Mouse (Mus musculus) intestine, embryonic 14.5 days (tissue): ENCODE measurements around the gene Cox11. TPM values are rescaled to one million over a fixed set of nuclear protein-coding genes. Genes with fewer than 3 reads are reported as not detected.

Experiments used
- ATAC-seq: fragments of 200-750 bp; cut with Nextera tagmentation; replicated peaks from 2 replicates; pipeline ENCODE4 v1.8.0; 2017; ENCODE audit warnings: low read depth, moderate number of reproducible peaks, moderate TSS enrichment, moderate library complexity; ENCODE audit not compliant: low FRiP score, low TSS enrichment
- DNase-seq: peaks from one replicate; pipeline ENCODE4 v3.0.0-alpha.2; 2018; ENCODE audit warnings: low spot score
- H3K27ac ChIP-seq: fragments of 300-500 bp; sonication (generic); 2 replicates; pipeline ENCODE4 v1.5.1; 2014; ENCODE audit warnings: low read depth, mild to moderate bottlenecking, control low read depth
- H3K27me3 ChIP-seq: fragments of 300-500 bp; sonication (generic); replicated peaks from 2 replicates; pipeline ENCODE4 v1.6.1; 2014; ENCODE audit warnings: low read length, control low read depth; ENCODE audit not compliant: control insufficient read depth, insufficient read depth
- H3K36me3 ChIP-seq: fragments of 300-500 bp; sonication (generic); 2 replicates; pipeline ENCODE4 v1.6.1; 2014; ENCODE audit warnings: low read length, control low read depth; ENCODE audit not compliant: control insufficient read depth, insufficient read depth
- H3K4me1 ChIP-seq: fragments of 300-500 bp; sonication (generic); replicated peaks from 2 replicates; pipeline ENCODE4 v1.6.1; 2014; ENCODE audit warnings: low read length, control low read depth, mixed read lengths; ENCODE audit not compliant: control insufficient read depth, insufficient read depth
- H3K4me2 ChIP-seq: fragments of 300-500 bp; sonication (generic); 2 replicates; pipeline ENCODE4 v1.6.1; 2014; ENCODE audit warnings: low read length
- H3K4me3 ChIP-seq: fragments of 300-500 bp; sonication (generic); 2 replicates; pipeline ENCODE4 v1.5.1; 2014; ENCODE audit warnings: low read depth, low read length, control low read depth, mixed read lengths
- H3K9ac ChIP-seq: fragments of 300-500 bp; sonication (generic); 2 replicates; pipeline ENCODE4 v1.6.1; 2014; ENCODE audit warnings: mild to moderate bottlenecking, low read length
- H3K9me3 ChIP-seq: fragments of 300-500 bp; sonication (generic); 2 replicates; pipeline ENCODE4 v1.6.1; 2016; ENCODE audit warnings: low read length, control low read depth; ENCODE audit not compliant: control insufficient read depth
- WGBS: fragments of 180-500 bp; shearing (Covaris S2); extraction: QIAGEN DNeasy Blood & Tissue Kit; methylation state at CpG from one replicate; pipeline ENCODE4 v1.1.7; 2014; 5-methylcytosine and 5-hydroxymethylcytosine counted together
- polyA plus RNA-seq: library from polyadenylated mRNA; unstranded; fragments of >200 nt; fragmentation: Nextera tagmentation; extraction: Ambion mirVana; gene quantifications from 2 replicates; pipeline ENCODE4 v1.2.1, GENCODE M21; 2014

Gene Cox11
- polyA plus RNA-seq, result 24.8 and 25.9 TPM in 2 replicates

DNA sequence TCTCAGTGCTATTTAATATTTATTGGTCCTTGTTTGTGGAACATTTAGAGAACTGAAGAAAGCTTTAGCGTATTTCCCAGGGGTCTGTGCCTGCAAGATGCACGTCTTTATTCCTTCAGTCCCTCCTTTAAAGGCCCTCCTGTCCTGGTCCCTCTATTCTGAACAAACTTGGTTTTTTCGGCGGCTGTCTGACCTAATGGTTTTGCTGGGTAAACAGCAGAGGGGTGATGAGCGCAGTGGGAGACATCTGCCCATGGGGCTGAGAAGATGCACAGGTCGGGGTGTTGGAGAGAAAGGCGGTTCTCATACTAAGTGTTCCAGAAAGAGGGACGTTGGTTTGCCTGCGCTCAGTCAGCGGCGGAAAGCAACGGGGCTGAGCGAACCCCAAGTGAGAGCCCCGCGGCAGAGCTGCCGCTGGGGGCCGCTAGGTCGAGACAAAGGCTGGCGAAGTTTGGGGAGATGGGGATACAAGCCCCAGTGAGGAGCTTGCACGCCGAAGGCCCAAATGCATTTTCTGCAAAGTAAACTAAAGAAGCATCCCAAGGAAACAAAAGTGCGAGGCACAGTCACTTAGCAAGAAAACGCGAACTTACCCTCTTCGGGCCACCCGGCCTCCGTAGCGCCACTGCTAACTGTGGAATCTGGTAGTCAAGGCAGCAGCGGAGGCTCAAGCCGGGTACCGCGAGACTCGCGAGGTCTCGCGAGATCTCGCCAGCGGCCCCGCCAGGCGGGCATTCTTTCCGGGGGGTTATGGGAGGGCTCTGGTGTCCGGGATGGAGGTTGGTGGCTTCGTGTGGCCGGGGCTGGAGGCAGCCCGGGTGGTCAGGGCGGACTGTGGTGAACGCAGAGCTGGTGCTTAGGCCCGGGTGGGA lies at the start of gene Cox11, which contains the start of gene Stxbp4:
Gene Cox11 (plus strand): TSS at position 734 of the 872 bp plus-strand sequence.
Gene Stxbp4 (minus strand): TSS at position 645 of the 872 bp plus-strand sequence.
- Histone ChIP-seq H3K27me3 (no peaks in the 10 kb centered on the region), H3K4me3 (peak within 1 kb of the TSS; percentile 94), H3K4me2 (peak within 1 kb of the TSS; percentile 70), H3K36me3 (peaks cover 14% of the 10 kb centered on the region), H3K4me1 (peaks cover 10% of the 10 kb centered on the region), H3K27ac (peak within 1 kb of the TSS; percentile 87), H3K9me3 (no peaks in the 10 kb centered on the region), H3K9ac (peak within 1 kb of the TSS; percentile 70)
- under 1% methylated on average over 48 of the region's 48 CpGs for WGBS
- DNase-seq (peak; percentile 95), ATAC-seq (peak; percentile 97)

DNA sequence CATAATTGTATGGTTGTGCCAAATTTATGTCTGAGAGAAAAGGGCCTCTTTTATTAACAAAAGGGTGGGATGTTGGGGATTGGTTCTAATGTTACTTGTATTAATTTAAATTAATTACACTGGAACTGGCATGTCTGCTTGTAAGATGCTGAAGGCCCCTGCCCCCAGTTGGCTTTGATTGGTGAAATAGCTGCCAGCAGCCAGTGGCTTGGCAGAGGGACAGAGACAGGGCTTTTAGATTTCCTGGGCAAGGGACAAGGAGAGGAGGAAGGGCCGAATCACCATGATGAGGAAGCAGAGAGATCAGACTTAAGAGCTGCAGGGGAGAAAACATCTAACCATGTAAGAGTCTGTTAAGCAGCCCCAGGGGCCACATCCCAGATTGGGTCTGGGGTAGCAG lies 47.0 kb upstream of the Cox11 start:
- DNase-seq (no peak), ATAC-seq (no peak)
- 92% methylated on average over 1 of the region's 1 CpGs for WGBS
- H3K9me3 ChIP-seq, result no peaks in the 10 kb centered on the region; the same call in 1 of the 2 replicates
- no peaks in the 10 kb centered on the region for H3K4me1 ChIP-seq
- H3K27me3 ChIP-seq, result no peaks in the 10 kb centered on the region
- no peak overlapping the region for H3K9ac ChIP-seq
- H3K4me3 ChIP-seq, result no peak overlapping the region
- H3K4me2 ChIP-seq, result no peak overlapping the region
- H3K27ac ChIP-seq, result no peak overlapping the region
- H3K36me3 ChIP-seq, result peaks cover 29% of the 10 kb centered on the region

DNA sequence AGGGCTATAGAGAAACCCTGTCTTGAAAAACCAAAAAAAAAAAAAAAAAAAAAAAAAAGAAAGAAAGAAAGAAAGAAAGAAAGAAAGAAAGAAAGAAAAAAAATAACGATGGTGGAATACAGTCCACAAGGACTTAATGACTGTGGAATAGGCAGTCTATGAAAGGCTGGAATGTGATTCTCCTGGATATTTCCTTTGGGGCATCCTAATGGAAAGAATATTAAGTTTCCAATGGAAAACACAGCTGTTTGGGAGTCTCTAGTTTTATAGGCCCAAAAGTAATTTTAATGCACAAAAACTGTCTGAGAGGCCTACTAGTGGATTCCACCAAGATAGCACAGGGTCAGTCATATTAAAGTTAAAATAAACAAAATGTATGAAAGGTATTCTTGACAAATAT lies 42.1 kb upstream of the Cox11 start:
- Histone ChIP-seq H3K4me1 (no peaks in the 10 kb centered on the region), H3K4me2 (no peak overlapping the region), H3K9me3 (no peaks in the 10 kb centered on the region), H3K4me3 (no peak overlapping the region), H3K27ac (no peak overlapping the region), H3K27me3 (no peaks in the 10 kb centered on the region), H3K9ac (no peak overlapping the region), H3K36me3 (peaks cover 23% of the 10 kb centered on the region; the same call in 1 of the 2 replicates)
- 83% methylated on average over 1 of the region's 1 CpGs for WGBS
- DNase-seq (no peak), ATAC-seq (no peak)

DNA sequence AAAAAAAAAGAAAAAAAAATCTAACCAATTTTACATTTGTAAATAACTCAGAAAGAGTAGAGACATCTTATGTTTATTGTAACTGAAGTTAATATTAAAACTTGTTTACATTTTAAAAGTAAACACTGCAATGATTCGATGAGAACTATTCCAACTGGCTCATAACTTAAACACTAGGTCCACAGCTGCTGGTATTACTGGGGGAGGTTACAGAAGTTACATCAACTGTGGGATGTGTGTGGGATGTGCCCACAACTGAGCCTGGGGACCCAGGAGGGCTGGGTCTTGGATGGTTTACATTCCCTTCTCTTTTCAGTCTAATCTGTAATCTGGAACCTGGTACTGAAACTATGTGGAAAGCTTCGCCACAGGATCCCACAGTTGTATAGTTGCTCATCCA lies 34.9 kb upstream of the Cox11 start:
- WGBS, result 68% methylated on average over 2 of the region's 2 CpGs
- no peak overlapping the region for H3K27ac ChIP-seq
- H3K27me3 ChIP-seq, result no peaks in the 10 kb centered on the region
- H3K9me3 ChIP-seq, result no peaks in the 10 kb centered on the region
- H3K4me2 ChIP-seq, result no peak overlapping the region
- H3K4me3 ChIP-seq, result no peak overlapping the region
- H3K4me1 ChIP-seq, result no peaks in the 10 kb centered on the region
- H3K9ac ChIP-seq, result no peak overlapping the region
- DNase-seq, result no peak
- H3K36me3 ChIP-seq, result peaks cover 40% of the 10 kb centered on the region
- no peak for ATAC-seq

DNA sequence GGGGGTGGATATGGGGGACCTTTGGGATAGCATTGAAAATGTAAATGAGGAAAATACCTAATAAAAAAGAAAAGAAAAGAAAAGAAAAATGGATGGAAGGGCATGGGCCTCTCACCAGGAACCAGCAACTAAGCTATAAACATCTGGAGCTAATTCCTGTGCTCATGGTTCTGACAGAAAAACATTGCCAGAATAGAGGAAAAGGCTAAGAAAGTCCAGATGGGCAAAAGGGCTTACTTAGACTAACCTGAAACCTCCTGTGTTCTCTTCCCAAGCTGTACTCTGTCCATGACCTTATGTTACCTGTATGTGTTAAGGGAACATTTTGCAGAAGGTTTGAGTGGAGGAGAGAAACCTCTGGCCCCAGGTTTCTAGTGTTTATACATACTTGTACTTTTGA lies 25.9 kb upstream of the Cox11 start:
- Histone ChIP-seq H3K27me3 (no peaks in the 10 kb centered on the region), H3K27ac (no peak overlapping the region), H3K4me1 (no peaks in the 10 kb centered on the region), H3K9ac (no peak overlapping the region), H3K36me3 (peaks cover 18% of the 10 kb centered on the region), H3K9me3 (no peaks in the 10 kb centered on the region), H3K4me2 (no peak overlapping the region), H3K4me3 (no peak overlapping the region)
- ATAC-seq, result no peak
- DNase-seq, result no peak

DNA sequence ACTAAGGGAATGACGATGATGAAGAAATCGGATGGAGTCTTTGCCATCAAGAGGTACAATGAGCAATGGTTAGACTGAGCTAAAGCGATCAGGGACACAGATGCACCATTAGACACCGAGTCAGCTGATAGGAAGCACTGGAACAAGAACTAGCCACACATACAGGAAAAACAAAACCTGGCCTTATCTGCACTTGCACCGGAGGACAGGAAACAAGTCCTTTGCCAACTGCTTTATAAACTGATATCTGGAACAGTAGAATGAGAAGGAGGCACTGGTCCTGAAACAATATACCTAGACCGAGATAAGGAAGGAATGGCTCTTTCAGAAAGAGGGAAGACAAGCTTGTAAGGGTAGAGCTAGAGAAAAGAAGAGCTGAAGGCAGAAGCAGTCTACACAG lies 23.2 kb upstream of the Cox11 start:
- DNase-seq (no peak), ATAC-seq (no peak)
- H3K36me3 ChIP-seq, result peaks cover 29% of the 10 kb centered on the region
- H3K4me1 ChIP-seq, result no peaks in the 10 kb centered on the region
- no peaks in the 10 kb centered on the region for H3K27me3 ChIP-seq
- WGBS, result 88% methylated on average over 6 of the region's 6 CpGs
- no peak overlapping the region for H3K9ac ChIP-seq
- H3K4me3 ChIP-seq, result no peak overlapping the region
- H3K27ac ChIP-seq, result no peak overlapping the region
- H3K9me3 ChIP-seq, result no peaks in the 10 kb centered on the region
- no peak overlapping the region for H3K4me2 ChIP-seq

DNA sequence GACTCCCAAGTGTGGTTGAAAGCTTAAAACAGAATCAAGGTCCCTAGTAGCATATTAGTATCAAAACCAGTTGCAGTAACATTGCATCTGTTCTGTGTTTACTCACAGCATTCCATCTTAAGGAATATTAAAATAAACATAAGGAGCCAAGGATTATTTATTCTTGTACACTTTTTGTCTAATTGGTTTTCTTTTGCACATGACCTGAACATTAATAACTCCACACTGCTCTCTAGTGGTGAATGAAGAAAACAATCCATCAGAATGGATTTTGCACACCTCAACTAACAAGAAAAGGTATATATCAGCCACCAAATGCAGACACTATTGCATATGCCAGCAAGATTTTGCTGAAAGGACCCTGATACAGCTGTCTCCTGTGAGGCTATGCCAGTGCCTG lies 21.5 kb upstream of the Cox11 start:
- H3K4me2 ChIP-seq, result no peak overlapping the region
- DNase-seq (no peak), ATAC-seq (no peak)
- no peaks in the 10 kb centered on the region for H3K9me3 ChIP-seq
- no peak overlapping the region for H3K9ac ChIP-seq
- no peak overlapping the region for H3K4me3 ChIP-seq
- H3K4me1 ChIP-seq, result no peaks in the 10 kb centered on the region
- H3K27me3 ChIP-seq, result no peaks in the 10 kb centered on the region
- peaks cover 37% of the 10 kb centered on the region for H3K36me3 ChIP-seq
- no peak overlapping the region for H3K27ac ChIP-seq

DNA sequence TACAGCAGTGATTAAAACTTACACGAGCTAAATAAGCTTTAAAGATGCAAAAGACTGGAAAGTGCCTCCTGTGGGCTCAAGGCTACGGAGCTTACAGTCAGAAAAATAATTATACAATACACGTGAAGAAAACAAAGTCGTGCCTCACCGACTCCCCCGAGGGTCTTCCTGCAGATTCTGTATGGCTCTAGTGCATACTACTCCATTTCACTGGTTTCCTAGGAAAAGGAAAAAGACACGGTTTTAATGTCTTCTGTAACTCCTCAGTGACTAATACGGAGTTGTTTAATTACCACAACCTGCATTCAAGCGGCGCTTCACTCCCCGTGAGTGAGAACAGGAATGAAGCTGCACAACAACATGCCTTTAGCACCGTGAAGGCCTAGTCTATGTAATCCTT lies 15.9 kb upstream of the Cox11 start:
- peaks cover 25% of the 10 kb centered on the region for H3K36me3 ChIP-seq
- DNase-seq (no peak), ATAC-seq (no peak)
- no peaks in the 10 kb centered on the region for H3K9me3 ChIP-seq
- H3K27ac ChIP-seq, result no peak overlapping the region
- no peaks in the 10 kb centered on the region for H3K27me3 ChIP-seq
- 92% methylated on average over 12 of the region's 12 CpGs for WGBS
- no peak overlapping the region for H3K4me3 ChIP-seq
- H3K9ac ChIP-seq, result no peak overlapping the region
- H3K4me2 ChIP-seq, result no peak overlapping the region
- no peaks in the 10 kb centered on the region for H3K4me1 ChIP-seq

DNA sequence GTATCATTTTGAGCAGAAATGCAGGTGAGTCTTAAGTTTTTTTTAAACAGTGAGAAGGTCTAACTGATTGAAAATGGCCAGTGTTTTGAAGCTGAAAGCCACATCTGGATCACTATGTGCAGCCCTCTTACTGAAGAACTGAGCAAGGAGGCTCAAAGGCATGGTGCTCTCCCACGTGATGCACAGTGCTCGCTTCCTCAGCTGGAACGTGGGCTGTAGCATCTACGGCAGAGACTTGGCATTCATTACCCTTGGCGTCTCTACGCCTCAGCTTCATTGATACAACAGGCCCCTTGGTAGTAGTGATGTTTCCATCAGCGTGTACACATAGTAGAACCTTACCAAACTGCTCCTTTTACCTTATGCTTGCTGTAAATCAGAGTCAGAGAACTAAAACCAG lies 15.5 kb upstream of the Cox11 start:
- ATAC-seq, result no peak
- no peaks in the 10 kb centered on the region for H3K9me3 ChIP-seq
- no peak overlapping the region for H3K9ac ChIP-seq
- H3K36me3 ChIP-seq, result peaks cover 25% of the 10 kb centered on the region
- H3K27me3 ChIP-seq, result no peaks in the 10 kb centered on the region
- H3K27ac ChIP-seq, result no peak overlapping the region
- no peak overlapping the region for H3K4me3 ChIP-seq
- no peak for DNase-seq
- H3K4me1 ChIP-seq, result no peaks in the 10 kb centered on the region
- H3K4me2 ChIP-seq, result no peak overlapping the region
- 92% methylated on average over 7 of the region's 7 CpGs for WGBS
